Mouse (Mus musculus): ENCODE results near the gene Yae1d1. TPM values are rescaled to one million over a fixed set of nuclear protein-coding genes. Genes with fewer than 3 reads are reported as not detected.

Yae1d1 gene
- polyA plus RNA-seq (2015; fragmentation: Nextera tagmentation; extraction: Ambion mirVana): 78.2 and 89.5 TPM in 2 replicates

GRCm38 (mm10) chr13:17992697-17993514 lies at the start of gene Yae1d1:
Yae1d1 (minus strand) TSS chr13:17993349.
- under 1% methylated on average over 54 of the region's 54 CpGs for WGBS
- H3K27me3 ChIP-seq: no peaks in the 10 kb centered on the region
- H3K27ac ChIP-seq: peak within 1 kb of the TSS; percentile 90
- H3K4me3 ChIP-seq: peak within 1 kb of the TSS; percentile 80
- peak; percentile 97 for ATAC-seq (ENCODE audit: insufficient number of reproducible peaks, insufficient read depth, low FRiP score, low TSS enrichment, low read depth)
- no peaks in the 10 kb centered on the region for H3K9me3 ChIP-seq
- no peaks in the 10 kb centered on the region for H3K36me3 ChIP-seq
- peaks cover 6% of the 10 kb centered on the region; the same call in 1 of the 2 replicates for H3K4me1 ChIP-seq
- H3K4me2 ChIP-seq: peak within 1 kb of the TSS; percentile 77
- H3K9ac ChIP-seq: peak within 1 kb of the TSS; percentile 88

GRCm38 (mm10) chr13:18038814-18039213 lies 45.7 kb upstream of the Yae1d1 start:
- H3K27me3 ChIP-seq: no peaks in the 10 kb centered on the region

DNA sequence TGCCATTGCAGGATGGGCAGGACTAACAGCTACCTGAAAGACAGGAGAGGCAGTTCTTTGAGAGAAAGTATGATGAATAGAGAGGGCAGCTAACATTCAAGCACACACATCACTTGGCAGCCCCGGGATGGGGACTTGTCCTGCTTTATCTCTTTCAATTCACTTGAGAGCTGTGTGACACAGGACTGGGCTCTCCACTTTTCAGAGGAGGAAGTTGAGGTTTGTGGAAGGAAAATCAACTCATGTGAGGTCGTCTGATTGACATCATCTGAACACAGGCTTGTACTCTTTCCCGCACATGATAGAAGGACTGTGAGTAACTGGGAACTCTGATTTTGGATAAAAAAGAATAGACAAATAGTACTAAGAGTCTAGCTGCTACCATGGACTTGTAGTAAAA lies 23.5 kb upstream of the Yae1d1 start:
- H3K4me3 ChIP-seq: no peak overlapping the region
- H3K4me1 ChIP-seq: no peaks in the 10 kb centered on the region
- no peaks in the 10 kb centered on the region for H3K9me3 ChIP-seq
- H3K27ac ChIP-seq: no peak overlapping the region
- no peak overlapping the region for H3K9ac ChIP-seq
- H3K36me3 ChIP-seq: no peaks in the 10 kb centered on the region
- 64% methylated on average over 3 of the region's 3 CpGs for WGBS
- H3K27me3 ChIP-seq: no peaks in the 10 kb centered on the region
- no peak for ATAC-seq (ENCODE audit: insufficient number of reproducible peaks, insufficient read depth, low FRiP score, low TSS enrichment, low read depth)
- no peak overlapping the region for H3K4me2 ChIP-seq

More at GRCm38 (mm10) chr13:18038814-18039213, 45.7 kb upstream of the Yae1d1 start:
- no peaks in the 10 kb centered on the region for H3K4me1 ChIP-seq
- no peak overlapping the region for H3K9ac ChIP-seq
- WGBS: 72% methylated on average over 2 of the region's 2 CpGs
- no peaks in the 10 kb centered on the region for H3K36me3 ChIP-seq
- H3K9me3 ChIP-seq: no peaks in the 10 kb centered on the region
- H3K27ac ChIP-seq: no peak overlapping the region
- H3K4me3 ChIP-seq: no peak overlapping the region
- no peak overlapping the region for H3K4me2 ChIP-seq
- ATAC-seq (ENCODE audit: insufficient number of reproducible peaks, insufficient read depth, low FRiP score, low TSS enrichment, low read depth): no peak

DNA sequence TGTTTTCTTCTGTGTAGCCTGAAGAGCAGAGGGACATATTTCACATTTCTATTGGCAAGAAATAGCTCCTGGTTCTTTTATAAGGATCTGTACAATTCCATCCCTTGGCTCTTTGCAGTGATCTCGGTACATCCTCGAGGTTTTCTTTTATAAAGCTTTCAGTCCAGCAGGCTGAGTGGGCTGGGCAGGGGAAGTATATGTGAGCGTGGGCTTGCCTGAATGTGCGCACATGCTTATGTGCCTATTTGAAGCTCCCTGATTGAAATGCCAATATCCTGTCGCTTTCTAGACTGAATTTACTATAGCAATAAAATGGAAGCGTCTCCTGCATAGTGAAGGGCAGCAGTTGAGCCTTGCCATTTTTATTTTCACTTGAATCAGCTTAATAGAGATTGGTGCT lies 20.1 kb upstream of the Yae1d1 start:
- Histone ChIP-seq H3K9ac (no peak overlapping the region), H3K27me3 (no peaks in the 10 kb centered on the region), H3K27ac (no peak overlapping the region), H3K9me3 (no peaks in the 10 kb centered on the region), H3K4me3 (no peak overlapping the region), H3K36me3 (no peaks in the 10 kb centered on the region), H3K4me2 (no peak overlapping the region), H3K4me1 (no peaks in the 10 kb centered on the region)
- WGBS: 85% methylated on average over 6 of the region's 6 CpGs
- ATAC-seq (ENCODE audit: insufficient number of reproducible peaks, insufficient read depth, low FRiP score, low TSS enrichment, low read depth): no peak

GRCm38 (mm10) chr13:18011055-18011454 lies 17.9 kb upstream of the Yae1d1 start:
- WGBS: 77% methylated on average over 4 of the region's 4 CpGs
- Histone ChIP-seq H3K36me3 (no peaks in the 10 kb centered on the region), H3K9ac (no peak overlapping the region), H3K4me1 (no peaks in the 10 kb centered on the region), H3K27me3 (no peaks in the 10 kb centered on the region), H3K27ac (no peak overlapping the region), H3K4me2 (no peak overlapping the region), H3K9me3 (no peaks in the 10 kb centered on the region), H3K4me3 (no peak overlapping the region)
- ATAC-seq (ENCODE audit: insufficient number of reproducible peaks, insufficient read depth, low FRiP score, low TSS enrichment, low read depth): no peak

- Histone ChIP-seq H3K36me3 (no peaks in the 10 kb centered on the region), H3K27me3 (no peaks in the 10 kb centered on the region), H3K9me3 (no peaks in the 10 kb centered on the region), H3K4me3 (peak overlapping the region; percentile 80), H3K4me1 (peaks cover 6% of the 10 kb centered on the region; the same call in 1 of the 2 replicates), H3K27ac (peak overlapping the region; percentile 90), H3K9ac (peak overlapping the region; percentile 88), H3K4me2 (peak overlapping the region; percentile 77)
- ATAC-seq (ENCODE audit: insufficient number of reproducible peaks, insufficient read depth, low FRiP score, low TSS enrichment, low read depth): no peak
- WGBS: 37% methylated on average over 7 of the region's 7 CpGs
Measured at GRCm38 (mm10) chr13:17993515-17993847, 332 bp upstream of the Yae1d1 start.

DNA sequence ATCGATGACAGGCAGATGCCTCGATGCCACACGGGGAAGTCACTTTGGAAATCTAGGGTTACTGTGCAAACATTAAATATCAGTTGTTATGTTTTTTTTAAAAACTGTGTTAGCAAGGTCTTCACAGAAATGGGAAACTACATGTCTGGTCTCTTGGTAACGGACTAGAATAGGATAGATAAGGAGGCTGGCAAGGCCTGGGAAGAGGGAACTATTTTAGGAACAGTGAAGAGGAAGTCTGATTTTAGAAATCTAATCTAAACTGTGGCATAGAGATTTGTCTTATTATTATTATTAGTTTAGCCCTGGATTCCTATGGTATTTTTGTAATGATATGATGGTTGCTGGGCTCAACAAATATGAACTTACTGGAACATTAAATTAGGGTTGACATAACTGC lies 1.1 kb downstream of the Yae1d1 start:
- no peak overlapping the region for H3K9ac ChIP-seq
- H3K27ac ChIP-seq: no peak overlapping the region
- H3K9me3 ChIP-seq: no peaks in the 10 kb centered on the region
- H3K27me3 ChIP-seq: no peaks in the 10 kb centered on the region
- H3K36me3 ChIP-seq: peaks cover 8% of the 10 kb centered on the region
- peak overlapping the region; percentile 77 for H3K4me2 ChIP-seq
- peak overlapping the region; percentile 80 for H3K4me3 ChIP-seq
- peaks cover 6% of the 10 kb centered on the region; the same call in 1 of the 2 replicates for H3K4me1 ChIP-seq
- 67% methylated on average over 4 of the region's 4 CpGs for WGBS
- ATAC-seq (ENCODE audit: insufficient number of reproducible peaks, insufficient read depth, low FRiP score, low TSS enrichment, low read depth): no peak

DNA sequence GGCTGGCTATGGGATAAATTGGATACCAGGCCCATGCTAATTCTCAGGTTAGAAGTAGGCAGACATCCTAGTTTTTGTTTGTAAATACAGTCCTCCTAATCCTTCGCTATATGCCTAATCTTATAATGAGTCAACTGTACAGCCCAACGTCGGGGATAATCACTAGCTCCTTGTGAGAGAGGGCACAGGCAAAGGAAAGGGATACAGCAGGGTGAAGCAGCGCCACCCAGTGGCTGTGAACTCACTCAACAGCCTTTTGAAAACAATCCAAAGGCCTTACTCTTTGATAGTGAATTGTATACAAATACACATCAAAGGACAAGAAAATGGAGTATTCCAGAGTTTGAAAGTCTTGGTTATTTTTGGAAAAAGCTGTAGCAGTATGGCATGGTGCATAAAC lies 10.0 kb downstream of the Yae1d1 start:
- H3K9me3 ChIP-seq: no peaks in the 10 kb centered on the region
- H3K9ac ChIP-seq: no peak overlapping the region
- no peaks in the 10 kb centered on the region for H3K27me3 ChIP-seq
- peaks cover 43% of the 10 kb centered on the region for H3K36me3 ChIP-seq
- no peak overlapping the region for H3K4me3 ChIP-seq
- no peaks in the 10 kb centered on the region for H3K4me1 ChIP-seq
- H3K4me2 ChIP-seq: no peak overlapping the region
- no peak overlapping the region for H3K27ac ChIP-seq
- ATAC-seq (ENCODE audit: insufficient number of reproducible peaks, insufficient read depth, low FRiP score, low TSS enrichment, low read depth): no peak
- 55% methylated on average over 4 of the region's 4 CpGs for WGBS

DNA sequence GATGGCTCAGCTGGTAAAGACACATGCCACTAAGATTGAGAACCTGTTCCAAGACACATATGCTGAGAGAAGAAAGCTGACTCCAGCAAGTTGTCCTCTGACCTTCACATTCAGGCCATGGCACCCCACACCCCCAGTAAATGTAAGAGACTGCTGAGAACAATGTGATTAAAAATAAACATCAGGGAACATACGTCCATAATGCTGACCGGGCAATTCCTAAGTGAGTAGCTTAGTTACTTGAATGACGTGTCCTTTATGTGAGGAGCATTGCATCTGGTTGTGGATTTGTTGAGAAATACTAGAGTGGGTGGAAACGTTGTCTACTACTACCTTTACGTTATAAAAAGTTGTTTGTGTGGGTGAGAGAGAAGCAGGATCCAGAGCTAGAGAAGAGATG lies 10.5 kb downstream of the Yae1d1 start:
- WGBS: 90% methylated on average over 5 of the region's 5 CpGs
- Histone ChIP-seq H3K9me3 (no peaks in the 10 kb centered on the region), H3K4me3 (no peak overlapping the region), H3K36me3 (peaks cover 40% of the 10 kb centered on the region), H3K4me1 (no peaks in the 10 kb centered on the region), H3K27ac (no peak overlapping the region), H3K27me3 (no peaks in the 10 kb centered on the region), H3K9ac (no peak overlapping the region), H3K4me2 (no peak overlapping the region)
- no peak for ATAC-seq (ENCODE audit: insufficient number of reproducible peaks, insufficient read depth, low FRiP score, low TSS enrichment, low read depth)

DNA sequence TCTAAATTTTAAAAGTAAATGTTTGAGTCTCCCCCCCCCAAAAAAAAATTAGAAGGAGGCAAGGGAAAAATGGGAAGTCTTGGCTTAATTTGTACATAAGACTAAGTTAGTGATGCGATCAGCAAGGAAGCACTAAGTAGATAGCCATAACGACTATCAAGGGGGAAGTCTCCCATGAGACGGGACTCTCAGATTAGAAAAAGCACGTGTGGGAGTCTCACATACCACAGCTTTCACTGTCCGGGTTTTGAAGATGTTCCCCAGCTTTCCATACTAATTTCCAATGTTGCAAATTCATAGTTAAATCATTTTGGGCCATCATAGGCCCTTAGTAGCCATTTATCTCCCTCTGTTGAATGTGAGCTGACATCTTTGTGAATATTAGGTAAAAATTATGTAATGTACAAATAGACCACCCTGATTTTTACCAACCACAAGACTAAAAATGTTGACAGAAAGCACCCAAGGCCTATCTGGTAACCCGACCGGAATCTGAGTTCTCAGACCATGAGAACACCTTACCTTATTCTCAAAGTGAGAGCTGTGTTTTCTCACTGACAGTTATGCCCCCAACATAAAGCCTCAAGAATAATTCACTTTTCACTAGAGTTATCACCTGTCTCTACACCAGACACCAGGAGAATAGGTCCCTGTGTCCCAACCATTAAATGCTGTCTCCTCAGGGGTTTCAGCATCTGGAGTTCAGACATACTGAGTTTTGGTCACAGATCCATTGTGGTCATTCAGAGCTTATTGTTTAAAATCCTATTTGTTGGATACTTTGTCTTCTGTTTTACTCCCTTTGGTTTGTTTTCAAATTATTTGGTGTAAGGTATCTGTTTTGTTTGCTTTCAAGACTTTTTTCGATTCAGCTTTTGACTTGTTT lies 16.1 kb downstream of the Yae1d1 start:
- ATAC-seq (ENCODE audit: insufficient number of reproducible peaks, insufficient read depth, low FRiP score, low TSS enrichment, low read depth): no peak
- no peak overlapping the region for H3K4me3 ChIP-seq
- no peak overlapping the region for H3K4me2 ChIP-seq
- no peaks in the 10 kb centered on the region for H3K27me3 ChIP-seq
- no peak overlapping the region for H3K27ac ChIP-seq
- WGBS: 75% methylated on average over 8 of the region's 8 CpGs
- H3K36me3 ChIP-seq: 0 out of 2 replicates have a peak, but pooled peaks cover 2% of the 10 kb centered on the region
- no peak overlapping the region for H3K9ac ChIP-seq
- no peaks in the 10 kb centered on the region for H3K9me3 ChIP-seq
- no peaks in the 10 kb centered on the region for H3K4me1 ChIP-seq

DNA sequence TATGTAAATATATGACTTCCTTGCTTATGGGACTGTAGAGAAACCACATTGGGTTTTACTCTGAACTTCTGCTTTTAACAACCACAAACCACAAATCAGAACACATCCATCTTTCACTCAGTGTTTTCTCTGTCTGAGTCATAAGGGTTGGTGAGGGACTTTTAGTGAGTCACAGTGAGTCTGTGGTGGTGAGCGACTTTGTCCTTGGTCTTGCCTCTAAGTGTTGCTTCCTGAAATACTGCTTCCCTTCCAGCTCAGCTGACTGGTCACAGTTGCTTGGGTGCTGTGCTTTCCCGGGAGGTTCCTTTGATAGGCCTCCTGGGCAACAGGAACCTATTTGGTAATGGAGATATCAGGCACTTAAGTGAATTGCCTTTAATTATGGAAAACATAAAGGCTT lies 17.3 kb downstream of the Yae1d1 start:
- Histone ChIP-seq H3K9me3 (no peaks in the 10 kb centered on the region), H3K27me3 (no peaks in the 10 kb centered on the region), H3K27ac (no peak overlapping the region), H3K9ac (no peak overlapping the region), H3K36me3 (no peaks in the 10 kb centered on the region), H3K4me3 (no peak overlapping the region), H3K4me1 (no peaks in the 10 kb centered on the region), H3K4me2 (no peak overlapping the region)
- ATAC-seq (ENCODE audit: insufficient number of reproducible peaks, insufficient read depth, low FRiP score, low TSS enrichment, low read depth): no peak
- WGBS: 51% methylated on average over 2 of the region's 2 CpGs

Data from embryonic facial prominence, embryonic 13.5 days (tissue).